Mouse (Mus musculus) lung, postnatal 14 days (tissue): ENCODE measurements around the gene Fn1.
A peak's percentile ranks its signal among the peaks of the same experiment; 100 is the strongest.

Experiments used
- DNase-seq: peaks from one replicate; pipeline ENCODE4 v3.0.0; 2021

Fn1 gene

DNA sequence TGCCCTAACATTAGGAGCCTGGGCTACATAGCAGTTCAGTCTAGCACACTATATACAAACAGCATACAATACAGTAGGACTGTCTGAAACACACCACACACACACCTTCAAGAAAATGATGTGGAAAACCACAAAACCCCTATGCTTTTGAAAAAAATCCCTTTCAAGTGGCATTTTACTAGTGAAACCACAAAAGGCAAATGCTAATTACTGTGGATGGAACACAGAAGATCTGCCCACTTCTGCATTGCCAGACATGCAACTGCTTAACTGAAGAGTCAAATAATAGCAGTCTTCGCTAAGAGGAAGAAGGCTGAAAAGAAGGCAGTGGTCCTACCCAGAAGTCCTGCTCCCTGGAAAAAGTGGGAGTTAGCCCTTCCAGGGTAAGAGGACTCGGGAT lies 58.7 kb downstream of the Fn1 start:
- DNase-seq = no peak

DNA sequence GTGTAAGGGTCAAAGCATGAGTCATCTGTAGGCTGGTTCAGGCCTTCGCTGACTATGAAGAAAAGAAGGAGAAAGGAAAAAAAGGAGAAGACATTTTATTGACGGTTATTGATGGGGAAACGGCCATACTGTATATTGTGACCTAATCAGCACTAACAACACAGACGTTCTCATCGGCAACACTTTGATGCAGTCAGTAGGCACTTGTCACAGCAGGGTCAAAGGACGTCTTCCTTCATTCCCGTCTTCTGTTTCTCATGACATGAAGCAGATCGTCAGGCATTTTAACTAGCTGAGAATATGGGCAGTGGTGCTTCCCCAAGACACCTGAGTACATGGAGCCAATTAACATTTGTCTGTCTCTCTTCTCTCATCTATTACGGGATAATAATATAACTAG lies 59.8 kb downstream of the Fn1 start:
- no peak for DNase-seq

DNA sequence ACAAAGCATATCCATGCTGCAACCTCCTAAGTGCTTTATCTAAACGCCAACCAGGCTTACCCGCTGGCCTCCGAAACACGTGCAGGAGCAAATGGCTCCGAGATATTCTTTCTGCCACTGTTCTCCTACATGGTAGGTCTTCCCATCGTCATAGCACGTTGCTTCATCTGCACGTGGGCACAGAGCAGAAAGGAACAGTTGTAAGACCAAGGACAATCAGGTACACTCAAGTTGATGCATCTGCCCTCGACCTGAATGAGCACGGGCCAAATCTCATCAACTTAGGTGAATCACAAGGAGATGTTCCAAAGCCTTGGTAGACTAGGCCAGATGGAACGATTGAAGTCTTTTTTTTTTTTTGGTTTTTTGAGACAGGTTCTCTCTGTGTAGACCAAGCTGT lies 63.0 kb downstream of the Fn1 start:
- no peak for DNase-seq

DNA sequence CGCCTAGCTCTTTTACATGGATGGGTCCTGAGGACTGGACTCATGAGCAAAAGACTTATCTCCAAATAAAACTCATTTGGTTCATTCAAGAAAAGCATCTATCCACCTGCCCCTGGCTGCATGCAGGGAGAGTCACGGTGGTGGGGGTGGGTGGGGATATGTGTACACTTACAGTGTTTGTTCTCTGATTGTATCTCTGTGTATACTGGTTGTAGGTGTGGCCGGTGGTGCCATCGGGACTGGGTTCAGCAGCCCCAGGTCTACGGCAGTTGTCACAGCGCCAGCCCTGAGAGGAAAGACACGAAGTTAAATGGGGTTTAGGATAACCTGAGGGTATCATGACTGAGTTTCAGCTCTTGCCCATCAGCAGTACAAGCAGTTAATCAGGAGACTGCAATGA lies 66.3 kb downstream of the Fn1 start:
- DNase-seq = no peak

DNA sequence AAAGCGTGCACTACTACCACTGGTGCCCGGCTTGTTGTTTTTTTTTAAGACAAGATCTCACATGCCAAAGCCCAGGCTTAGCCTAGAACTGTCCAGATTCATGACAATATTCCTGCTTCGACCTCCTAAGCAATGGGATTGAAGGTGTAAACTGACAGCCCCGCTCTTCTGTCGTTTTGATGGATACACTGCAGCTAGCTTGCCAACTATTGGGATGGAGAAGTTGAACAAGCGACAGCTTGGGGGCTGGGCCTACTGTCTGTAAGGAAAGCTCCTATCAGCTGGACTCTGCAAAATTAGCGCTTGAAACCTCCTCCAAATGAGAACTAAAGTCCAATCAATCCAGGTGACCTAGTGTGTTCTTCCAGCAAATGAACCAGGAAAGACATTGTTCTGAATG lies 69.1 kb downstream of the Fn1 start:
- DNase-seq = no peak

DNA sequence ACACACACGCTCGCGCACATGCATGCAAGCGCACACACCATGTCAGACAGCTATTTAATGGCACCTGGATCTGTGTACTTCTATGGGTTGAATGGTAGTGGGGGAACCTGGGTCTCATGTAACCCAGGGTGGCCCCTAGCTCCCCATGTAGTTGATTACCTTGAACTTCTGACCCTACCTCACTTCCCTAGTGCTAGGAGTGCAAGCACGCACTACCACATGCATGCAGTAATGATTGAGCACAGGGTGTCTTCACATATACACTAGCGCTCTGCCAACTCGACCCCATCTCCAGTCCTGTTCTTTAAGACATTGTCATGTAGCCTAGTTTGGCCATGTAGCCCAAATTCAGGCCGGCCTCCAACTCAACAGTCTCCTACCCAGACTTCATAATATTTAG lies 69.7 kb downstream of the Fn1 start:
- DNase-seq = no peak

DNA sequence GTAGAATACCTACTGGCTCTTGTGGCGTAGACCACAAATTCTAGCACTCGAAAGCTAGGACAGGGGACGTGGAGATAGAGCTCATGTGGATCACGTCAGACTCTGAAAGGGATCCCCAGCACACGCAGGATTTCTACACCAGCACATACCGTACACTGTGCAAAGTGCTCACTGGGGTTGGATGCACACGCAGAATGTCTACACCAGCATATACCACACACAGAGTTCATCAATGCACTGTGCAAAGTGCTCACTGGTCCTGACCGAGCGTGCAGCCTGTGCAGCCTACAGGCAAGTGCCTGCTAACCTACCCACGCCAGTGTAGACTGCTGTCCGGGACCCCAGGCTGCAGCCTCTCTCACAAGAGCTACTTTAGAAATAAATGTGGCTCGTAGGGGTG lies 72.6 kb downstream of the Fn1 start:
- no peak for DNase-seq

DNA sequence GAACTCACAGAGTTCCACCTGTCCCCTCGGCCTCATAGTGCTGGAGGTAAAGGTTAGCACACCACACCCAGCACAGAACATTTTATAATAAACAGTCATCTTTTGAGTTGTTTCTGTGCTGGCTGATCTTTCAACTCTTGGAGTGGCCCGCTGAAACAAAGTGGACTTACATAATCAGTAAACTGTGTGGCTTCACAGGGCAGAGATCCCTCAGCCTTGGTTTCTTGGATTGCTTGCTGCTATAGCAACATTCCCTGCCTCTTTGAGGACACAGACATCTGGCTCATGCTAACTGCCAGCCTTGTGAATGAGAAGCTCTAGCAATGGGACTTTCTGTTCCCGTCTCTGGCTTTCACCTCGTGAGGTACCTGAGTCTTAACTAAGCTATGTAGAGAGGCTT lies 73.5 kb downstream of the Fn1 start:
- DNase-seq = peak; percentile 14

DNA sequence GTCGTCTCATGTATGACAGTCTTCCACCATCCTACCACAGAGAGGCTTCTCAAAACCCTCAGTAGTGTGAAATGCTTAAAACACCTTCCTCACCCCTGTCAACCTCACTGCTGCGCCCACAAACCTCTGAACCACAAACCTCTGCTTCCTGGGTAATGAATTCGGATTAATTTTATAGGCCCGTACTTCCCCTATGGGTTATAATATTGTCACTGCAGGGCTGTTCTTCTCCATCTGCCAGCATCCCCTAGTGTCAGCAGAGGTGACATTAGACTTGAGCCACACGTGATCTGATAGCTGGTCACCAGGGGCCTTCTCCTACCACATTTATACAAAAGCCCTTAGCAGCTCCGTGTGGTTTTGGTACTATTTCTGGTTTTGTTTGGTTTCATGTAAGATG lies 76.2 kb downstream of the Fn1 start:
- no peak for DNase-seq

DNA sequence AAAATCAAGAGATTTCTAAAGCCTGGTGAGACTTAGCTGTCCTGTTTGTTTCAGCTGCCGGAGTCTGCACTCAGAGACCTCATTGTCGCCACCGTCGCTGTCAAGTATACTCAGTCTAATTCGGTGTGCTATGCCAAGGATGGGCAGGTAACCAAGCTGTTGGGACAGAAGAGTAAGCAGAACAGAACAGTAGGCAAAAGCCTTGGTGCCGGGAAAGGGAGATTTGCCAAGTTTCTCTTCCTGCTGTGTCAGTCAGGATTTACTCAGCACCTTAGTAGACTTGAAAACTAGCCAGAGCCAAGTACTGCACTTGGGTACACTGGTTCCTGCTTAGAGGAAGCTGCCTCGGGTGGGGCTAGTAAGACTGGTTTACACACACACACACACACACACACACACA lies 77.0 kb downstream of the Fn1 start:
- peak; percentile 13 for DNase-seq

DNA sequence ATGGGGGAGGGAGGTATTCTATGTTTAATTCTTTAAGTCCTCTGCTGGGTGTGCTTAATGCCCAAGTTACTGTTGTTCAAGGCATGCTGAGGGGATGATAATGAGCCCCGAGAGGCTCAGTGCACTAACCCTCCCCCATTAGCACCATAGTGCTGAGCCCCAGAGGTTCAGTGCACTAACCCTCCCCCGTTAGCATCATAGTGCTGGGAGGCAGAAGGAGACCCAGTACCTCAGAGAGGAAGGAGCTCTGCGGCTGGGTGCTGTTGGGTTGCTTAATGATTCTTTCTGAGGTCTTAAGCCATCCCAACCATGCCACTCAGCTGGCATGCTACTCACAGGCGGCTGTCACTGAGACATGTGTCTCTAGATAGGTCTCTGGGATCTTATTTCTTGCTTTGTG lies 82.9 kb downstream of the Fn1 start:
- DNase-seq = no peak

DNA sequence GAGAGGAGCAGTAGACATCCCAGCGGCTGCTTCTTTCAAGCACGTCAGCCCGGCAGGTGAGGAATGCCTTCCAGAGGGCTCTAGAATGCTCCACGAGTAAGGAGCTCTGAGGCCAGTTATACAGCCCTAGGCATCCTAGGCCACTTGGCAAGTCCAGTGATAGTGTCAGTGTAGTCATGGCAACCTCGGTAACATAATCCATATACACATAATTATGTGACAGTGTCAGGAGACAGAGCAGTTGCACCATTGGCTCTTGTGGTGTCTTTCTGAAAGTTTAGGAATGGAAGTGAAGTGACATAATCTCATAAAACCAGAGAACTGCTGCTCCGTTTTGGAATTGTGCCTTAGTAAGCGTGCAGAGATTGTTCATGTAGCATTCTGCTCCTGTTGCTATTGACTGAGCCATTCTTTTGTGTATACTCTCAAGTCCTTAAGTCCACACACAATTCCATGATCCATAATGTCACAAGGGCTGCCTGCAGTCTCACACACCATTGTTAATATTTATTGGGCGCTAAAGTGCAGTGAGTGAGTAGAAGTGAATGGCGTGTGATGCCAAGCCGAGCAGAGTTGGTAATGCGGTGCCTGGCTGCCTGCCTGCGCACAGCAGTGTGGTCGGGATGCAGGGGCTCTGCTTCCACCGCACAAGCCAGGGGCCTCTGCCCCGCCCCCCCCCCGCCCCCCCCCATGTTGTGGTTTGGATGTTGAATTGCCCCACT lies 85.0 kb downstream of the Fn1 start:
- no peak for DNase-seq

DNA sequence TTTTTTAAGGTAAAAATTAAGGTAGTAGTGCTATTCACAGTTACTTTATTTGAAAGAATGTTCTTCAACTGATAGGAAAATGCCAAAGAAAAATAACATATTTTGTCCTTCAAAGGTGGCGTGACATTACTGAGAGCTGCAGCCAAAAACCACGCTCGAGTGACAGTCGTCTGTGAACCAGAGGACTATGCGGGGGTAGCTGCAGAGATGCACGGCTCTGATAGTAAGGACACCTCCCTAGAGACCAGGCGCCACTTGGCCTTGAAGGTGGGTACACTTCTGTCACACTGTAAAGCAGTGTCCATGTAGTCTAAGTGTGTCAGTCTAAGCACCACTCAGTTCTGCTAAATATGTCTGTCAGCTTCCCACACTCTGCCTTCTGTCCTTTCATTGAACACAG lies 88.7 kb downstream of the Fn1 start:
- DNase-seq = no peak

DNA sequence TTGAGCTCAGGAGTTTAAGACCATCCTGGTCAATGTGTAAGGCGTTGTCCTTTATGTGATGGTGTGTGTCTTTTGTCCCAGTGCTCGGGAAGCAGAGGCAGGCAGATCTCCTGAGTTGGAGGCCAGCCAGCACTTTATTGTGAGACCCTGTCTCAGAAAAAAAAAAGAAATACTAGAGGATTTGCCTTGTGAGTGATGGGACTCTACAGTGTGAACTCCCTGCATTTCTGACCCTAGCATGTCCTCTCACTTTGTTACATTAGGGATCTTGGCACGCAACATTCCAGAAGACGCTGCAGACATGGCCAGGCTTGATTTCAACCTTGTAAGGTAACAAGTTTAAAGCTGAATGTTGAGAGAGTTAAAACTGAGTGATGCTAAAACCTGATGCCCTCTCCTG lies 92.4 kb downstream of the Fn1 start:
- no peak for DNase-seq

DNA sequence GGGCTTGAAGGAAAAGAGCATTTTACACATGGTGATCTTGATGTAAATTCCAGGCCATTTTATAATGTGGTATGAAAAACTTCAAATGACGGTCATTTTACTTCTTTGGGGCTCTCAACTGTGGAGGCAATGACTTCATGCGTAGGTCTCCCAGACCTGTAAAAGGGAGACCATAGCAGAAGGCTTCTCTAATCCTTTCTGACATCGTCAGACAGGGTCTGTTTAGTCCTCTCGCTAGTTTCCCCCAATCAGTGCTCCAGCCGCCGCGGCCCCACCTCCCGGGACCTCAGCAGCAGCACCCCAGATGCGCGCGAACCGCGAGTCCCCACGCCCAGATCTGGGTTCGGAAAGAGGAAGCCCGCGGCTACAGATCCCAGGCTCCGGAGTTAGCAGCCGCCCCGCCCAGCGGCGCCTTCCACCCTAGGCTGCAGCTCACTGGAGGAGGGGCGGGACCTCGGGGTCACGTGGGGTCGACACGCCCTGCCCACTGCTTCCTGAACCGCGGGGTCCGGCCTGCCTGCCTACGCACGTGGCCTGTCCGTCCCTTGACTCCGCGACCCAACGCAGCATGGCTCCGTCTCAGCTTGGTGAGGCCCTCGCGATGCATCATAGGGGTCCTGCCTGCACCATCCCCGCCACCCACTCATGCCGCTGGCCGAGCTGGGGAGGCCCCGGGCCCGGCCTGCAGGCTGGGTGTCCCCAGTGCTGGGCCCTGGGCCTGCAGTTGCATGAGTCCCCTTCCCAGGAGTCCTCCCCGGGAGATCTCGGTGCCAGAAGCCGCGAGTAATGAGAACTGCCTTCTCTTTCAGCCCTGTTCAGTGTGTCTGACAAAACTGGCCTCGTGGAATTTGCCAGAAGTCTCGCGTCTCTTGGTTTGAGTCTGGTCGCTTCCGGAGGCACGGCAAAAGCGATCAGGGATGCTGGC lies 96.0 kb downstream of the Fn1 start, which contains the start of gene Atic:
TSS of gene Atic (plus strand) at position 463 of the 925 bp plus-strand sequence.
- peak; percentile 89 for DNase-seq

DNA sequence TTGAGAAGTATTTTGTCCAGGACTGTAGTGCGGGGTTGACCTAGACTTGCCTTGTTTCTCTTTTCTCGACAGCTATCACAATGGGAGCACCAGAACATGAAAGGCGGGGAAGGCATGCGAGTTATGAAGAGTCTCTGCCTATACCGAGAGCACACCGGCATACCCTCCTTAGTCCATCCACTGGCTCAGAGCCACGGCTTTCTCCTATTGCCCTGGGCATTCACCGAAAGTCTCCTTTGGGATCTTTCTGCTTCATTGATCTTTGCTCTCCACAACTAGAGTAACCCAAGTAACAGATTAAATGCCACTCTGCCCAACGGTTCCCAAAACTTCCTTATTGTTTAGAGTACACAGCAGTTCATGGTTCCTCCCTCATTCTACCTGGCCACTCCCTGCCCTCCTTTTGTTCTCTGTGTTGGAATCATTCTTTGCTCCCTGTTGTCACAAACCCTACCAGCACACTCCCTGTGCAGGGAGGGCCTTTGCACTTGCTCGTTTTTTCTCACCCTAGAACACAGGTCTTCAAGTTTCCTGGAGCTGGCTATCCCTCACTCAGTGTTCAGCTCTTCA lies 102.3 kb downstream of the Fn1 start:
- DNase-seq = no peak

DNA sequence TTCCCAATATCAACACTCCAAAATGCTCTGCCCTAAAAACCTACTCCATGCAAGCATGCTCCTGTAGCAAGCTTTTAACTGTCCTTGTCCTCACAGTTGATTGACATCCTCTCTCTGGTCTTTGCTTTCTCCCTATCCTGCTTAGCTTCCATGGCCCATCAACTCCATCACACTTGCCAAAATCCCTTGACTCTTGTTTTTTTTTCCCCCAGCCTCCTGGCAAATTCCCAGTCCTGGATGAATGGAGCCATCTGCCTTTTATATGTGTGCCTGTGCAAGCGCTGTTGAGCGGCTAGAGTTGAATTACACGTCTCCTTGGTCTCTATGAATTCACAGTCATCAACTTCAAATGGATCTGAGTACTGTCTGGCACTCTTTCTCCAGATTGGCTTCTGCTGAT lies 112.6 kb downstream of the Fn1 start:
- DNase-seq = peak; percentile 38

DNA sequence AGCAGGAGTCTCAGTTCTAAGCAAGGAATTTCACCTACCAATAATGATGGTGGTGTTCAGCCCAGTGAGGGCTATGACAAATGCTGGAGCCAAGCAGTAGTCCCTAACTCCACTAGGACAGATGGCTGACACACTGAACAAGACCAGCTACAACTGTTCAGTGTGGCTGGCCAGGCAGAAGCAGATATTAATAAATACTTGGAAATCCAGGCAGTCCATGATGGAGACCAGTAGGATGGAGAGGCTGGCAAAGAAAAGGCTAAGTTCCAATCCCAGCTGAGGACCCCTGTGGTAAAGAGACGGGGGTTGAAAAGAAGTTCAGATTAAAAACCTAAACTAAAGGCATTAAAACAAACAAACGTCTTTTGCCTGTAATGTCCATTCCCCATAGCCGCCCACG lies 113.4 kb downstream of the Fn1 start:
- no peak for DNase-seq
